Mouse (Mus musculus): ENCODE measurements around the gene Msrb3. TPM values are rescaled to one million over a fixed set of nuclear protein-coding genes. Genes with fewer than 3 reads are reported as not detected.

The Msrb3 gene
- polyA plus RNA-seq, 1 experiment from 2014 or later, result 0.50 TPM

- no peak overlapping the region for H3K27ac ChIP-seq (ENCODE audit: low read depth, low read length)
- no peaks in the 10 kb centered on the region for H3K36me3 ChIP-seq (ENCODE audit: control insufficient read depth, insufficient read depth, low read length)
- H3K4me3 ChIP-seq (ENCODE audit: low read depth, low read length), result no peak overlapping the region
- no peak overlapping the region for H3K9ac ChIP-seq (replicated peaks; ENCODE audit: low read depth, low read length)
- 14% methylated on average over 14 of the region's 14 CpGs for WGBS
- no peaks in the 10 kb centered on the region for H3K9me3 ChIP-seq (ENCODE audit: control insufficient read depth, low read length)
- peak overlapping the region; percentile 44; the same call in 1 of the 2 replicates for H3K4me2 ChIP-seq (ENCODE audit: low read depth, low read length)
- no peaks in the 10 kb centered on the region for H3K27me3 ChIP-seq (ENCODE audit: control insufficient read depth, insufficient read depth, low read length)
- H3K4me1 ChIP-seq (ENCODE audit: control insufficient read depth, insufficient read depth, low read length), result peaks cover 9% of the 10 kb centered on the region
- ATAC-seq (ENCODE audit: low read depth), result no peak
Observed at GRCm38 (mm10) chr10:120736508-120737069, 162.3 kb downstream of the Msrb3 start.

- Histone ChIP-seq H3K36me3 (ENCODE audit: control insufficient read depth, insufficient read depth, low read length) (no peaks in the 10 kb centered on the region), H3K9me3 (ENCODE audit: control insufficient read depth, low read length) (no peaks in the 10 kb centered on the region), H3K4me3 (ENCODE audit: low read depth, low read length) (peak overlapping the region; percentile 11; the same call in 1 of the 2 replicates), H3K9ac (replicated peaks; ENCODE audit: low read depth, low read length) (no peak overlapping the region), H3K27me3 (ENCODE audit: control insufficient read depth, insufficient read depth, low read length) (no peaks in the 10 kb centered on the region), H3K4me2 (ENCODE audit: low read depth, low read length) (peak overlapping the region; percentile 44), H3K4me1 (ENCODE audit: control insufficient read depth, insufficient read depth, low read length) (peaks cover 9% of the 10 kb centered on the region), H3K27ac (ENCODE audit: low read depth, low read length) (no peak overlapping the region)
- ATAC-seq (ENCODE audit: low read depth), result no peak
- 7% methylated on average over 25 of the region's 25 CpGs for WGBS
Observed at GRCm38 (mm10) chr10:120735722-120736507, 163.0 kb downstream of the Msrb3 start.

GRCm38 (mm10) chr10:120734364-120734763 is 164.5 kb downstream of the Msrb3 start:
- H3K4me3 ChIP-seq (ENCODE audit: low read depth, low read length), result no peak overlapping the region
- no peaks in the 10 kb centered on the region for H3K27me3 ChIP-seq (ENCODE audit: control insufficient read depth, insufficient read depth, low read length)
- no peak overlapping the region for H3K4me2 ChIP-seq (ENCODE audit: low read depth, low read length)
- H3K9ac ChIP-seq (replicated peaks; ENCODE audit: low read depth, low read length), result no peak overlapping the region
- no peak overlapping the region for H3K27ac ChIP-seq (ENCODE audit: low read depth, low read length)
- ATAC-seq (ENCODE audit: low read depth), result no peak
- 94% methylated on average over 2 of the region's 2 CpGs for WGBS
- H3K36me3 ChIP-seq (ENCODE audit: control insufficient read depth, insufficient read depth, low read length), result no peaks in the 10 kb centered on the region
- peaks cover 9% of the 10 kb centered on the region for H3K4me1 ChIP-seq (ENCODE audit: control insufficient read depth, insufficient read depth, low read length)
- no peaks in the 10 kb centered on the region for H3K9me3 ChIP-seq (ENCODE audit: control insufficient read depth, low read length)

Other genes with a start within 250 kb of the Msrb3 start
- 6.0 and 6.5 TPM in 2 replicates for gene Lemd3, start 80.2 kb upstream of the Msrb3 start, polyA plus RNA-seq (2014; fragmentation: Nextera tagmentation; extraction: Ambion mirVana)
- gene Wif1, start 134.9 kb upstream of the Msrb3 start, polyA plus RNA-seq (2014; fragmentation: Nextera tagmentation; extraction: Ambion mirVana), result 3.9 and 5.2 TPM in 2 replicates

All from neural tube, embryonic 14.5 days (tissue).